Mouse (Mus musculus): ENCODE data around the gene Myh3. TPM values are rescaled to one million over a fixed set of nuclear protein-coding genes. Genes with fewer than 3 reads are reported as not detected.

Myh3 gene
- polyA plus RNA-seq, 1 experiment from 2014 or later: 0.51 TPM

DNA sequence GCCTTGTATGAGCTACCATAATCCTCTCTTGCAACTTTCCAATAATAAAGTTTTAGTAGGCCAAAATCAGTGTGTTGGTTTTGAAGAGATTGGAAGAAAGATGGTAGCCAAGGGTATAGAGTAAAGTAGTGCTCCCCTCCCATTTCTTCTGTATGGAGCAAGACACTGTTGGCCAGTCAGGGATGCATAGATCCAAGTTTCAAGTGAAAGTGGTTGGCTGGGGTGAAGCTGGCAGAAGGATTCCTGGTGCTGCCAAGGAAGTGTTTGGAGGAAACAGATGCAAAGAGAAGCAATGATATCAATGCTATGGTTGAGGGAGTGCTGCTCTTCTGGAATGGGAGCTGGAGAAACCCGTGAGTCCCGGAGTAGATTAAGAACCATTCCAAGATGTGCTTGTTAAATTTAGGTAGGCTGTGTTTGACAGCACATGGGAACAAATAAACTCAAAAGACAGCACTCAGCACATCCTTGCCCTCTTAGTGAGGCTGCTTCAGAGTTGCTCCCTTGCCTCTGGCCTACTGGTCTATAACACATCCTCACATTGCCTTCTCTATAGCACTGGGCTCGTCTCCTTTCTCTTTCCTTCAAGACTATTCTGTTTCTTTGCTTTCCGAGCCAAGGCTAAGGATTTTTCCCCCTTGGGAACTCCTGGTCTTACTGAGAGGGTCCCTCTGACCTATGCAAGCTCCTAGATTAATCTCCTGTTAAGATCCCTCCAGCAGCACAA, 70.3 kb downstream of the Myh3 start:
- H3K9ac ChIP-seq (ENCODE audit: low read length): no peak overlapping the region
- no peaks in the 10 kb centered on the region for H3K27me3 ChIP-seq (ENCODE audit: control insufficient read depth, insufficient read depth, low read length)
- H3K4me2 ChIP-seq: no peak overlapping the region
- no peaks in the 10 kb centered on the region for H3K9me3 ChIP-seq (ENCODE audit: control insufficient read depth, low read length)
- no peak for ATAC-seq (ENCODE audit: low FRiP score)
- H3K36me3 ChIP-seq (ENCODE audit: control insufficient read depth, insufficient read depth, low read length): no peaks in the 10 kb centered on the region
- no peaks in the 10 kb centered on the region for H3K4me1 ChIP-seq (ENCODE audit: control insufficient read depth, insufficient read depth, low read length)
- DNase-seq (ENCODE audit: low spot score, missing footprints): no peak
- 81% methylated on average over 4 of the region's 4 CpGs for WGBS
- H3K27ac ChIP-seq (ENCODE audit: low read depth, low read length): no peak overlapping the region
- no peak overlapping the region for H3K4me3 ChIP-seq (ENCODE audit: low read depth, low read length)

DNA sequence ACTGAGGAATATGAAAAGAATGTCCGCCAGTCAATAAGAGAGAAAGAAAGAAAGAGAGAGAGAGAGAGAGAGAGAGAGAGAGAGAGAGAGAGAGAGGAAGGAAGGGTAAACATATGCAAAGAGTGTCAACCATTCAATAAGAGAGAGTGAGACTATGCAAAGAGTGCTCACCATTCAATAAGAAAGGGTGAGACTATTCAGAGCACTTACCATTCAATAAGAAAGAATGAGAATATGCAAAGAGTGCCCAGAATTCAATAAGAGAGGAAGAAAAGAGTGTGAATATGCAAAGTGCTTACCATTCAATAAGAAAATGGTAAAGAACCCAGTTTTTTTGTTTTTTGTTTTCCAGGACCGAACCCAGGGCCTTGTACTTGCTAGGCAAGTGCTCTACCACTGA, 72.1 kb downstream of the Myh3 start:
- Histone ChIP-seq H3K4me3 (ENCODE audit: low read depth, low read length) (no peak overlapping the region), H3K27me3 (ENCODE audit: control insufficient read depth, insufficient read depth, low read length) (no peaks in the 10 kb centered on the region), H3K4me2 (no peak overlapping the region), H3K27ac (ENCODE audit: low read depth, low read length) (no peak overlapping the region), H3K9me3 (ENCODE audit: control insufficient read depth, low read length) (no peaks in the 10 kb centered on the region), H3K4me1 (ENCODE audit: control insufficient read depth, insufficient read depth, low read length) (no peaks in the 10 kb centered on the region), H3K9ac (ENCODE audit: low read length) (no peak overlapping the region), H3K36me3 (ENCODE audit: control insufficient read depth, insufficient read depth, low read length) (no peaks in the 10 kb centered on the region)
- DNase-seq (ENCODE audit: low spot score, missing footprints) (no peak), ATAC-seq (ENCODE audit: low FRiP score) (no peak)
- 89% methylated on average over 2 of the region's 2 CpGs for WGBS

DNA sequence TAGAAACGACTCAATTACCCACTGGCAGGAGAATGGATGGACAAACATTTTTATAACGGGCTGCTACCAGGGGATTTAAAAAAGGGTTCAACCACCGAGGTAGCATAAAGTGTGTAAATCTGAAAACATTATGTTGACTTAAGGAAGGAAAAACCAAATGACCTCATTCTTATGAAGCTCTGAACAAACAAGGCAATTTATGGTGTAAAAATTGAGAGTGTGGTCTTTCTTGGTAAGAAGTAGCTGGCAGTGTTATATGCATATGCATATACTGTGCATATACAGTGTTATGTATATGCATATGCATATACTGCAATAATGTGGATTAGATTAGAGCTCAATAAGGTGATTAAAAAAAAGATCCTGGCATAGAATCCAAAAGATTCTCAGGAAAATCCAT, 73.1 kb downstream of the Myh3 start:
- H3K4me3 ChIP-seq (ENCODE audit: low read depth, low read length): no peak overlapping the region
- WGBS: 81% methylated on average over 3 of the region's 3 CpGs
- H3K4me2 ChIP-seq: no peak overlapping the region
- no peak for ATAC-seq (ENCODE audit: low FRiP score)
- H3K27ac ChIP-seq (ENCODE audit: low read depth, low read length): no peak overlapping the region
- H3K27me3 ChIP-seq (ENCODE audit: control insufficient read depth, insufficient read depth, low read length): no peaks in the 10 kb centered on the region
- H3K36me3 ChIP-seq (ENCODE audit: control insufficient read depth, insufficient read depth, low read length): no peaks in the 10 kb centered on the region
- DNase-seq (ENCODE audit: low spot score, missing footprints): no peak
- no peaks in the 10 kb centered on the region for H3K9me3 ChIP-seq (ENCODE audit: control insufficient read depth, low read length)
- H3K9ac ChIP-seq (ENCODE audit: low read length): no peak overlapping the region
- H3K4me1 ChIP-seq (ENCODE audit: control insufficient read depth, insufficient read depth, low read length): no peaks in the 10 kb centered on the region

Small RNA genes within 50 kb of the gene (microRNA-seq; reads per million reads assigned to microRNA genes)
- not detected for gene Mir6923

Other genes with a start within 250 kb of the Myh3 start
- 0.40 and 0.60 TPM in 2 replicates for gene Pirt, start 166.3 kb upstream of the Myh3 start, polyA plus RNA-seq (2014; fragmentation: Nextera tagmentation; extraction: Ambion mirVana)
- gene Tmem238l, start 121.7 kb upstream of the Myh3 start, polyA plus RNA-seq (2014; fragmentation: Nextera tagmentation; extraction: Ambion mirVana): not detected in 2 replicates
- gene Tmem220, start 53.1 kb upstream of the Myh3 start, polyA plus RNA-seq (2014; fragmentation: Nextera tagmentation; extraction: Ambion mirVana): 0.92 and 1.4 TPM in 2 replicates
- gene Adprm, start 25.7 kb upstream of the Myh3 start, polyA plus RNA-seq (2014; fragmentation: Nextera tagmentation; extraction: Ambion mirVana): 34.8 and 40.5 TPM in 2 replicates
- gene Sco1, start 25.6 kb upstream of the Myh3 start, polyA plus RNA-seq (2014; fragmentation: Nextera tagmentation; extraction: Ambion mirVana): 18.7 and 19.0 TPM in 2 replicates
- gene Myh2, start 92.7 kb downstream of the Myh3 start, polyA plus RNA-seq (2014; fragmentation: Nextera tagmentation; extraction: Ambion mirVana): not detected in 2 replicates
- not detected in 2 replicates for gene Myh1, start 121.8 kb downstream of the Myh3 start, polyA plus RNA-seq (2014; fragmentation: Nextera tagmentation; extraction: Ambion mirVana)
- not detected in 2 replicates for gene Myh4, start 159.7 kb downstream of the Myh3 start, polyA plus RNA-seq (2014; fragmentation: Nextera tagmentation; extraction: Ambion mirVana)
- not detected in 2 replicates for gene Myh8, start 198.8 kb downstream of the Myh3 start, polyA plus RNA-seq (2014; fragmentation: Nextera tagmentation; extraction: Ambion mirVana)
- gene Myh13, start 243.4 kb downstream of the Myh3 start, polyA plus RNA-seq (2014; fragmentation: Nextera tagmentation; extraction: Ambion mirVana): 0.11 TPM in 1 of 2 replicates, not detected in the other